Comparison of ENCODE assay signal across 10 mouse cellular contexts in the genomic region with DNA sequence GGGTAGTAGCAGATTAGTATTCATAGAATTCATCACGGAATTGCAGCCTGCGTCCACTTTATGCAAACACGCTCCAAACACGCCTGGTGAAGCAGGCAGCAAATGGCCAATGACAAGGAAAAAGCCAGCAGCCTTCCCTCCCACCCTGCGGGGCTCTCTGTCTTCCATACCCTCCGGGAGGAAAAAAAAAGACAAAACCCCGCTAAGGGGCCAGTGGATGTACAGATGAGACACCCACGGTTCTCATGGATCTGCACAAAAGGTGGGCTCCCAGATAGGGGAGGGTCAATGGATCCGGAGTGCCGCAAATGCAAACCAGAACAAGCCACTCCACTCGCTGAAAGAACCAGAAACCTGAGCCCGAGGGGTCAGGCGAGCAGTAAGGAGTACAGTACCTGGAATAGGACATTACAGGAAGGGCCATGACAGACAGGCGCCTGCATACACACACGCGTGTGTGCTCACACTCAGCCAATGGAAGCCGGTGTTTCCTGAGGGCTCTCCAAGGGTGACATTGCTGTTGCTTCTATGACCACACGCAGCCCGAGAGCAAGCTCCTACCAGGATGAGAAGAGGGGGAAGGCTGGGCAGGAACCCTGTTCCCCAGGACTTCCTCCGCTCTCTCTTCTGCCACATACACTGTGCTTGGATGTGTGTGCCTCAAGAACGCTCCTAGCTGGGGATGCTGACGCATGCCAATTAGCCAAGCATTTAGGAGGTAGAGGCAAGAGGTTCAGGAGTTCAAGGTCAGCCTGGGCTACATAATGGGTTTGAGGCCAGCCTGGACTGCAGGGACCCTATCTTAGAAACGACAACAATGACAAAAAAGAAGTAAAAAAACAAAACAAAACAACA. TPM values are rescaled to one million over a fixed set of nuclear protein-coding genes. Genes with fewer than 3 reads are reported as not detected.
DNase-seq lines count a peak whose midpoint lies in the region; ATAC-seq lines count a peak whose summit lies in the region.
"Had no signal": no experiment of that assay in that cellular context is flagged by ENCODE, and none has a peak within 500 bp of the region (broad histone marks: within the 10 kb centered on the region; RNA-seq: fewer than 3 reads in every experiment).

No protein-coding gene starts in this region.

- peak overlapping the region; percentile 59 for H3K27ac ChIP-seq in hindbrain, embryonic 10.5 days
- no peak overlapping the region; the same call in 1 of the 2 replicates for H3K27ac ChIP-seq in hindbrain, embryonic 14.5 days
- H3K27ac ChIP-seq in heart, embryonic 11.5 days (ENCODE audit: low read depth, low read length) = peak overlapping the region; percentile 73
- no peak overlapping the region for H3K27ac ChIP-seq in limb, embryonic 11.5 days (replicated peaks; ENCODE audit: low read depth, low read length)
- H3K27ac ChIP-seq: kidney, embryonic 15.5 days had no signal

- no peak overlapping the region for H3K4me3 ChIP-seq in hindbrain, embryonic 10.5 days
- H3K4me3 ChIP-seq in hindbrain, embryonic 14.5 days (replicated peaks; ENCODE audit: low read length) = no peak overlapping the region
- H3K4me3 ChIP-seq in heart, embryonic 11.5 days (ENCODE audit: low read depth, low read length) = peak overlapping the region; percentile 15; the same call in 1 of the 2 replicates
- no peak overlapping the region for H3K4me3 ChIP-seq in limb, embryonic 11.5 days (ENCODE audit: low read depth, low read length)
- H3K4me3 ChIP-seq: kidney, embryonic 15.5 days had no signal

- peaks cover 66% of the 10 kb centered on the region for H3K4me1 ChIP-seq in hindbrain, embryonic 10.5 days (replicated peaks)
- H3K4me1 ChIP-seq in hindbrain, embryonic 14.5 days (replicated peaks; ENCODE audit: control insufficient read depth, insufficient read depth, low read length) = 0 out of 2 replicates have a peak, but pooled peaks cover 3% of the 10 kb centered on the region
- peaks cover 38% of the 10 kb centered on the region for H3K4me1 ChIP-seq in heart, embryonic 11.5 days (ENCODE audit: control insufficient read depth, insufficient read depth, low read length)
- H3K4me1 ChIP-seq in limb, embryonic 11.5 days (ENCODE audit: control insufficient read depth, insufficient read depth, low read length) = peaks cover 15% of the 10 kb centered on the region

- no peaks in the 10 kb centered on the region for H3K36me3 ChIP-seq in hindbrain, embryonic 10.5 days
- no peaks in the 10 kb centered on the region for H3K36me3 ChIP-seq in hindbrain, embryonic 14.5 days (replicated peaks; ENCODE audit: control insufficient read depth, insufficient read depth)
- H3K36me3 ChIP-seq in heart, embryonic 11.5 days (ENCODE audit: control insufficient read depth, insufficient read depth, low read length) = no peaks in the 10 kb centered on the region
- H3K36me3 ChIP-seq in limb, embryonic 11.5 days (ENCODE audit: control insufficient read depth, insufficient read depth, low read length) = no peaks in the 10 kb centered on the region
- H3K36me3 ChIP-seq: kidney, embryonic 15.5 days had no signal

- H3K4me2 ChIP-seq in hindbrain, embryonic 14.5 days (replicated peaks) = no peak overlapping the region
- peak overlapping the region; percentile 54 for H3K4me2 ChIP-seq in heart, embryonic 11.5 days
- no peak overlapping the region for H3K4me2 ChIP-seq in limb, embryonic 11.5 days (ENCODE audit: low read depth, severe bottlenecking)
- H3K4me2 ChIP-seq: kidney, embryonic 15.5 days had no signal

- H3K9ac ChIP-seq in hindbrain, embryonic 14.5 days = no peak overlapping the region
- peak overlapping the region; percentile 52; the same call in 1 of the 2 replicates for H3K9ac ChIP-seq in heart, embryonic 11.5 days (ENCODE audit: low read depth, low read length)
- H3K9ac ChIP-seq in limb, embryonic 11.5 days (ENCODE audit: low read length) = 0 out of 2 replicates have a peak overlapping the region, but pooled peaks have one; percentile 2
- H3K9ac ChIP-seq: kidney, embryonic 15.5 days had no signal

- H3K27me3 ChIP-seq in hindbrain, embryonic 10.5 days (ENCODE audit: insufficient read depth, poor library complexity, severe bottlenecking) = peaks cover 82% of the 10 kb centered on the region
- H3K27me3 ChIP-seq in hindbrain, embryonic 14.5 days (ENCODE audit: control insufficient read depth, insufficient read depth, low read length) = peaks cover 24% of the 10 kb centered on the region; the same call in 1 of the 2 replicates
- H3K27me3 ChIP-seq in heart, embryonic 11.5 days (ENCODE audit: control insufficient read depth, insufficient read depth, low read length) = 0 out of 2 replicates have a peak, but pooled peaks cover 6% of the 10 kb centered on the region
- H3K27me3 ChIP-seq in limb, embryonic 11.5 days (ENCODE audit: control insufficient read depth, insufficient read depth, low read length) = peaks cover 3% of the 10 kb centered on the region; the same call in 1 of the 2 replicates

- ATAC-seq in hindbrain, embryonic 14.5 days (ENCODE audit: low FRiP score) = no peak
- no peak for ATAC-seq in heart, embryonic 11.5 days (replicated peaks; ENCODE audit: insufficient number of reproducible peaks, low FRiP score, low TSS enrichment)
- no peak for ATAC-seq in limb, embryonic 11.5 days (ENCODE audit: insufficient number of reproducible peaks, low FRiP score, low TSS enrichment, low read depth)

- no peaks in the 10 kb centered on the region for H3K9me3 ChIP-seq in hindbrain, embryonic 10.5 days
- H3K9me3 ChIP-seq in hindbrain, embryonic 14.5 days (ENCODE audit: control insufficient read depth, low read length) = no peaks in the 10 kb centered on the region
- H3K9me3 ChIP-seq in heart, embryonic 11.5 days (replicated peaks; ENCODE audit: control insufficient read depth, low read length) = no peaks in the 10 kb centered on the region
- no peaks in the 10 kb centered on the region for H3K9me3 ChIP-seq in limb, embryonic 11.5 days (ENCODE audit: control insufficient read depth, low read length)
- H3K9me3 ChIP-seq: kidney, embryonic 15.5 days had no signal

- DNase-seq in hindbrain, embryonic 10.5 days (ENCODE audit: low spot score) = peak; percentile 24
- DNase-seq in hindbrain, embryonic 14.5 days (ENCODE audit: low spot score) = no peak
- DNase-seq in ES-CJ7 (ENCODE audit: low read depth, low spot score) = peak; percentile 55
- DNase-seq in limb, embryonic 11.5 days (ENCODE audit: low spot score) = no peak
- no peak for DNase-seq in cerebellum, adult 8-10 months
- no peak for DNase-seq in lung, postnatal 10 days
- DNase-seq: adrenal gland, postnatal 14 days; right cerebral cortex, postnatal 14 days had no signal

- 47% methylated on average over 23 of the region's 23 CpGs for WGBS in hindbrain, embryonic 10.5 days
- 35% methylated on average over 23 of the region's 23 CpGs for WGBS in hindbrain, embryonic 14.5 days
- whole genome bisulfite sequencing in heart, embryonic 11.5 days (ENCODE audit: insufficient replicate concordance) = 37% methylated on average over 23 of the region's 23 CpGs
- WGBS in limb, embryonic 11.5 days = 41% methylated on average over 23 of the region's 23 CpGs

RNA-seq across cellular contexts. Expression of gene Casz1, which starts 57.5 kb away (rescaled TPM):
- polyA plus RNA-seq in hindbrain, embryonic 10.5 days (2016; fragmentation: Nextera tagmentation; extraction: Ambion mirVana) = 13.8 and 14.4 TPM in 2 replicates
- 6.6 and 7.1 TPM in 2 replicates for polyA plus RNA-seq in hindbrain, embryonic 14.5 days (2014; fragmentation: Nextera tagmentation; extraction: Ambion mirVana)
- 15.1 and 19.9 TPM in 2 replicates for polyA plus RNA-seq in heart, embryonic 11.5 days (2014; fragmentation: Nextera tagmentation; extraction: Ambion mirVana)
- polyA plus RNA-seq in limb, embryonic 11.5 days (2014; fragmentation: Nextera tagmentation; extraction: Ambion mirVana) = 1.5 and 1.6 TPM in 2 replicates

Comparison
In these comparisons a context has a peak if more than half of its experiments do, and no peak if none do; other contexts are left out.
1. DNase-seq: peak in hindbrain, embryonic 10.5 days (single experiment) and ES-CJ7 (single experiment); none in hindbrain, embryonic 14.5 days (single experiment), limb, embryonic 11.5 days (single experiment), cerebellum, adult 8-10 months (single experiment) and lung, postnatal 10 days (single experiment).
2. H3K27ac ChIP-seq: peak in hindbrain, embryonic 10.5 days (single experiment) and heart, embryonic 11.5 days (single experiment); none in hindbrain, embryonic 14.5 days (single experiment) and limb, embryonic 11.5 days (single experiment).